Mouse (Mus musculus) lung, postnatal 0 days (tissue): Measurements from ENCODE around the gene Tmem51. TPM values are rescaled to one million over a fixed set of nuclear protein-coding genes. Genes with fewer than 3 reads are reported as not detected.

Experiments used
- ATAC-seq: fragments of 200-750 bp; cut with Nextera tagmentation; 2 replicates; pipeline ENCODE4 v1.8.0; 2017; ENCODE audit warnings: moderate library complexity
- DNase-seq: peaks from one replicate; pipeline ENCODE4 v3.0.0-alpha.2; 2016; ENCODE audit warnings: low spot score
- H3K27ac ChIP-seq: fragments of 300-500 bp; sonication (generic); 2 replicates; pipeline ENCODE4 v1.5.1; 2014; ENCODE audit warnings: antibody characterized with exemption, mild to moderate bottlenecking, low read length, mixed read lengths
- H3K27me3 ChIP-seq: fragments of 300-500 bp; sonication (generic); replicated peaks from 2 replicates; pipeline ENCODE4 v1.6.1; 2014; ENCODE audit warnings: low read length, mixed read lengths; ENCODE audit not compliant: insufficient read depth
- H3K36me3 ChIP-seq: fragments of 300-500 bp; sonication (generic); 2 replicates; pipeline ENCODE4 v1.6.1; 2014; ENCODE audit warnings: low read length, mixed read lengths; ENCODE audit not compliant: insufficient read depth
- H3K4me1 ChIP-seq: fragments of 300-500 bp; sonication (generic); 2 replicates; pipeline ENCODE4 v1.6.1; 2014; ENCODE audit warnings: antibody characterized with exemption, low read depth, low read length, mixed read lengths; ENCODE audit not compliant: insufficient read depth
- H3K4me2 ChIP-seq: fragments of 300-500 bp; sonication (generic); replicated peaks from 2 replicates; pipeline ENCODE4 v1.6.1; 2014; ENCODE audit warnings: low read depth, mild to moderate bottlenecking, low read length, moderate library complexity, mixed read lengths
- H3K4me3 ChIP-seq: fragments of 300-500 bp; sonication (generic); 2 replicates; pipeline ENCODE4 v1.5.1; 2014; ENCODE audit warnings: low read depth, low read length
- H3K9ac ChIP-seq: fragments of 300-500 bp; sonication (generic); replicated peaks from 2 replicates; pipeline ENCODE4 v1.6.1; 2014; ENCODE audit warnings: low read depth, mild to moderate bottlenecking
- H3K9me3 ChIP-seq: fragments of 300-500 bp; sonication (generic); 2 replicates; pipeline ENCODE4 v1.6.1; 2016; ENCODE audit warnings: low read length, mixed read lengths
- CTCF ChIP-seq: IDR thresholded peaks from 2 replicates; pipeline ENCODE4 v1.5.1; 2016; ENCODE audit warnings: antibody characterized with exemption, mild to moderate bottlenecking
- EP300 ChIP-seq: IDR thresholded peaks from 2 replicates; pipeline ENCODE4 v1.6.1; 2016; ENCODE audit warnings: antibody characterized with exemption, mild to moderate bottlenecking, control low read depth
- WGBS: fragments of 180-500 bp; shearing (Covaris S2); extraction: QIAGEN DNeasy Blood & Tissue Kit; methylation state at CpG from one replicate; pipeline ENCODE4 v1.1.7; 2014; 5-methylcytosine and 5-hydroxymethylcytosine counted together
- polyA plus RNA-seq: library from polyadenylated mRNA; unstranded; fragments of >200 nt; fragmentation: Nextera tagmentation; extraction: Ambion mirVana; gene quantifications from 2 replicates; pipeline ENCODE4 v1.2.1, GENCODE M21; 2015

Gene Tmem51
- polyA plus RNA-seq, 1 experiment from 2014 or later: 18.9 TPM

GRCm38 (mm10) chr4:142071243-142071991 lies 12.7 kb downstream of the Tmem51 start:
- 26% methylated on average over 18 of the region's 18 CpGs for WGBS
- no peaks in the 10 kb centered on the region for H3K9me3 ChIP-seq
- DNase-seq (no peak), ATAC-seq (no peak)
- no peak overlapping the region for H3K9ac ChIP-seq
- H3K27ac ChIP-seq: no peak overlapping the region; the same call in 1 of the 2 replicates
- H3K36me3 ChIP-seq: no peaks in the 10 kb centered on the region
- H3K4me1 ChIP-seq: 0 out of 2 replicates have a peak, but pooled peaks cover 3% of the 10 kb centered on the region
- TF ChIP-seq CTCF (no peak), EP300 (no peak)
- H3K27me3 ChIP-seq: no peaks in the 10 kb centered on the region
- no peak overlapping the region for H3K4me2 ChIP-seq
- no peak overlapping the region for H3K4me3 ChIP-seq

- 20% methylated on average over 8 of the region's 8 CpGs for WGBS
- H3K4me2 ChIP-seq: no peak overlapping the region
- no peak overlapping the region for H3K4me3 ChIP-seq
- TF ChIP-seq CTCF: no peak
- H3K36me3 ChIP-seq: no peaks in the 10 kb centered on the region
- peaks cover 5% of the 10 kb centered on the region; the same call in 1 of the 2 replicates for H3K4me1 ChIP-seq
- no peaks in the 10 kb centered on the region for H3K27me3 ChIP-seq
- DNase-seq: peak; percentile 70
- no peak overlapping the region for H3K9ac ChIP-seq
- ATAC-seq: peak; percentile 53
- H3K9me3 ChIP-seq: no peaks in the 10 kb centered on the region
- no peak overlapping the region; the same call in 1 of the 2 replicates for H3K27ac ChIP-seq
These were observed 13.3 kb downstream of the Tmem51 start for GRCm38 (mm10) chr4:142070840-142071239.

- Histone ChIP-seq H3K36me3 (no peaks in the 10 kb centered on the region), H3K4me2 (no peak overlapping the region), H3K27ac (no peak overlapping the region), H3K9me3 (no peaks in the 10 kb centered on the region), H3K4me1 (peaks cover 8% of the 10 kb centered on the region; the same call in 1 of the 2 replicates), H3K27me3 (no peaks in the 10 kb centered on the region), H3K9ac (no peak overlapping the region), H3K4me3 (no peak overlapping the region)
- WGBS: 54% methylated on average over 18 of the region's 18 CpGs
- DNase-seq: no peak
- ATAC-seq: no peak
- TF ChIP-seq CTCF (no peak), EP300 (no peak)
These were observed 14.9 kb downstream of the Tmem51 start for GRCm38 (mm10) chr4:142068899-142069812.

GRCm38 (mm10) chr4:142066576-142066975 lies 17.5 kb downstream of the Tmem51 start:
- H3K9ac ChIP-seq: no peak overlapping the region
- no peak for ATAC-seq
- H3K4me2 ChIP-seq: no peak overlapping the region
- peak overlapping the region; percentile 45 for H3K27ac ChIP-seq
- H3K36me3 ChIP-seq: no peaks in the 10 kb centered on the region
- H3K4me1 ChIP-seq: peaks cover 10% of the 10 kb centered on the region; the same call in 1 of the 2 replicates
- H3K27me3 ChIP-seq: no peaks in the 10 kb centered on the region
- DNase-seq: no peak
- WGBS: 49% methylated on average over 4 of the region's 4 CpGs
- no peak for TF ChIP-seq CTCF
- no peak for TF ChIP-seq EP300
- H3K4me3 ChIP-seq: no peak overlapping the region
- H3K9me3 ChIP-seq: no peaks in the 10 kb centered on the region

GRCm38 (mm10) chr4:142065835-142066234 lies 18.3 kb downstream of the Tmem51 start:
- H3K4me2 ChIP-seq: no peak overlapping the region
- DNase-seq: peak; percentile 70
- no peaks in the 10 kb centered on the region for H3K9me3 ChIP-seq
- H3K4me3 ChIP-seq: no peak overlapping the region
- H3K9ac ChIP-seq: no peak overlapping the region
- H3K27ac ChIP-seq: peak overlapping the region; percentile 45; the same call in 1 of the 2 replicates
- no peak for TF ChIP-seq CTCF
- no peak for TF ChIP-seq EP300
- 45% methylated on average over 6 of the region's 6 CpGs for WGBS
- H3K4me1 ChIP-seq: peaks cover 10% of the 10 kb centered on the region; the same call in 1 of the 2 replicates
- no peaks in the 10 kb centered on the region for H3K27me3 ChIP-seq
- no peaks in the 10 kb centered on the region for H3K36me3 ChIP-seq
- peak; percentile 48 for ATAC-seq

- H3K4me1 ChIP-seq: peaks cover 7% of the 10 kb centered on the region; the same call in 1 of the 2 replicates
- H3K27me3 ChIP-seq: no peaks in the 10 kb centered on the region
- no peaks in the 10 kb centered on the region for H3K9me3 ChIP-seq
- no peaks in the 10 kb centered on the region for H3K36me3 ChIP-seq
- no peak overlapping the region for H3K4me2 ChIP-seq
- peak; percentile 6; the same call in 1 of the 2 replicates for ATAC-seq
- no peak overlapping the region for H3K9ac ChIP-seq
- DNase-seq: peak; percentile 62
- 38% methylated on average over 8 of the region's 8 CpGs for WGBS
- no peak for TF ChIP-seq CTCF
- no peak for TF ChIP-seq EP300
- 0 out of 2 replicates have a peak overlapping the region, but pooled peaks have one; percentile 43 for H3K27ac ChIP-seq
- H3K4me3 ChIP-seq: no peak overlapping the region
These were observed 18.8 kb downstream of the Tmem51 start for GRCm38 (mm10) chr4:142065270-142065669.
